Mouse (Mus musculus): Measurements from ENCODE around the gene Nfx1. TPM values are rescaled to one million over a fixed set of nuclear protein-coding genes. Genes with fewer than 3 reads are reported as not detected.
"Not testable (repeated sequence)": the region's sequence is repeated elsewhere in the genome, so short reads cannot be mapped to it uniquely, and the experiment has no call there.

Gene Nfx1
- 10 to 100 TPM; 96.3 to 97.4 TPM for total RNA-seq (2021)
- long read RNA-seq, experiment 1, full-length matches to known transcripts = 54 of 71 reads
- long read RNA-seq, experiment 1, partial matches to known transcripts = 8 of 71 reads
- long read RNA-seq, experiment 1, other reads (novel, unspliced or antisense) = 9 of 71 reads
- long read RNA-seq, experiment 2, full-length matches to known transcripts = 44 of 75 reads
- long read RNA-seq, experiment 2, partial matches to known transcripts = 26 of 75 reads
- long read RNA-seq, experiment 2, other reads (novel, unspliced or antisense) = 5 of 75 reads

DNA sequence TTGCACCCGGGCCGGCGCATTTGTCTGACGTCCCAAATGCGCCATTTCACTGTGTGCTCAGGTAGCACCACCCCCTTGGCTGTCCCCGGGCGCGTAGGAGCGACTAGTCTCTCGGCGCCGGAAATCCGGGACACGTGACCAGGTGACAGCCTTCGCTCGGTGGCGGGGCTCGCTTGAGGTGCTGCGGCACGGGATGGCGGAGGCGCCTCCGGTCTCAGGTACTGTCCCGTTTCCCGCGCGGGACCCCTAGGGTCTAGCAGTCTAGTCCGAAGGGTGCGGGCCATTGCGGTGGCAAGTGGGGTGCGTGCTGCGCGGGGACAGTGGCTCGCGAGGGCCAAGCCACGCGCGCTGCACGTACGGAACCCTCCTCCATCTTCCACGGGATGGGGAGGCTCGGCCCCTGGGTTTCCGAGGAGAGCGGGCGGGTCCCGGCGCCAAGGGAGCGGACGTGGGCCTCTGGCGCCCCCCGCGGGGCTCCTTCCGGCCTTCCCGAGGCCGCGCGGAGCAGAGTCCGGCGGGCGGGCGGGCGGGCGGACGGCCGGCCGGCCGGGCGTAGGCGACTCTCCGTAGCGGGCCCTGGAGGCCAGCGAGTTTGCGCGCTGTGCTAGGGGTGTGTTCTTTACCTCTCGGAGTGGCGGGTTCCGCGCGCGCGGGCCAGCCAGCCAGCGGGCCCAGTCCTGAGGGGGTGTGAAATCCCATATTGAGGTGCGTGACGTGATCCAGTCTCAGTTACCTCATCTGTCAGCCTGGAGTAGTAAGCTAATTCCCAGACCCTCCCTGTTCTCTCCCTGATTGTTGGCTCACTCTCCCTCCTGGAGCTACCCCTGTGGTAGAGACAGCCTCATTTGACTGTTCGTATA lies at the start of gene Nfx1:
TSS of gene Nfx1 (plus strand) at position 65 of the 860 bp plus-strand sequence.
- DNase-seq (ENCODE audit: low spot score in 2 of 2) = peak; percentile 90 to 95

DNA sequence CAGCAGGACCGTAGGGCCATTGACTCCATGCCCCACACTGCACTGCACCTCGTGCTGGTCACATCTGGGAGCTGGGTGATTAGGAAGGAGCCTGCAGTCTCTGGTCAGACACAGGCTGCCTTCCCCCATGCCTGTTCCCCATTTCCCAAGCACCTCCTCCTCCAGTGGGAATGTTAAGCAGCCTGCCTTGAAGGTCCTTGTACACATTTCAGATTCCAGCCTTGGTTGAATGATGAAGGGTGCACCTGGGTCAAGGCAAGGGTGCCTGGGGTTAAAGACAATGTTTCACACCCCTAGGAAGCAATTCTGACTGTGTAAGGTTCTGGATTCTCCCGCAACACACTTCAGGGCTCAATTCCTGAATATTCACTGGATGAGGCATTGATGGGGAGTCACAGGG lies 49.4 kb upstream of the Nfx1 start:
- no peak for DNase-seq (ENCODE audit: low spot score in 2 of 2)

DNA sequence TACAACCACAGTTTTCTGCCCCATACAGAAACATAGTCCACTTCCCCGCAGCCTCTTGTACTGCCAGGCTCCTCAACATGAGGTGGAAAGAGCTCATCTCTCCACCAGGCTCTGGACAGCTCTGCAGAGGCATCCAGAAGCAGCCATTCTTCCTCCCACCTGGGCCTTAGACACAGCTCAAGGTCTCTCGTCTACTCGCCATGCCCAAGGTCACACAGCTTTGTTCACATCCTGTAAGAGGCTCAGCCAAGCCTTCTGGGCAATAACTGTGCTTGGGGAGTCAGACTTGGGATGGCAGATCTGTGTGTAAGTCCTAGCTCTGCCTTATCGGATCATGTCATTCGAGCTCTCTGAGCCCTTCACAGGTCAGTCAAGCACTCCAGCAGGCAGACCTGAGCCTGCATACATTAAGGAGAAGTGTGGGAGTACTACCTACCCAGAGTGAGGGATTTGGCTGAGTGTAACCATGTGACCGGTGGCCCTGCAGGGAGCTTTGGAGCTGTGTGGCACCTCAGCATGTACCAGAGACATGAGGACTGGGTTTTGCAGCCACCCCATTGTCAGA lies 47.5 kb upstream of the Nfx1 start:
- DNase-seq (ENCODE audit: low spot score in 2 of 2) = no peak

DNA sequence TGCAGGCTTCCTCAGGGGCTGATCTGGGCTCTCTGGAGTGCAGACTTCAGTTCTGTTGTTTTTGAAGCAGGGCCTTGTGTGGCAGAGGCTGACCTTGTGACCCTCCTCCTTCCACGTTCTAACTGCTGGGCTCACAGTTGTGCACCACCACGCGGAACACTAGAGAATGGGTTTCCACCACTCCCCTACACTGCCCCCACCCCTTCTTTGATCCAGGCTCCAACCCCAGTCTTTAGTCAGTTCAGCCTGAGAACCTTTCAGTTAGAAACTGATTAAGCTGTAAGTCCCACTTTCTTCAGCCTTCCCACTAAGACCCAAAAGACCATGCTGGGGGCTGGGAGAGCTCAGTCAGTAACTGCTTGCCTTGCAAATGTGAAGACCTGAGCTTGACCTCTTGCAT lies 45.1 kb upstream of the Nfx1 start:
- DNase-seq (ENCODE audit: low spot score in 2 of 2) = no peak

DNA sequence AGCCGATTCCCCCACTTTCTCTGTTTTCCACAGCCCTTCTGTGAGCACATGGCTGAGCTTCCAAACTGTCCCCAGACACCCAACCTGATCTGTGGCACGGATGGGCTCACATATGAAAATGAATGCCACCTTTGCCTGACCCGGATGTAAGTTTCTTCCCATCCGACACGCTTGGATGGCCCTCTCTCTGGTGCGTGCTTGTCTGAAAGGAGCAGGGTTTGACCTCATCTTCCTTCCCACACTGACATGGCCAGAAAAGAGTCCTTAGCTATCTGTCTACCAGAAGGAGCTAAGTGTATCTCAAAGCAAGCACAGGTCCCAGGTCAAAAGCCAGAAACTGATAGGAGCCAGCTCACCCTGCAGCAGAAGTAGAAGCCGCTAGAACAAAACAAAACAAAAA lies 41.7 kb upstream of the Nfx1 start:
- no peak for DNase-seq (ENCODE audit: low spot score in 2 of 2)

DNA sequence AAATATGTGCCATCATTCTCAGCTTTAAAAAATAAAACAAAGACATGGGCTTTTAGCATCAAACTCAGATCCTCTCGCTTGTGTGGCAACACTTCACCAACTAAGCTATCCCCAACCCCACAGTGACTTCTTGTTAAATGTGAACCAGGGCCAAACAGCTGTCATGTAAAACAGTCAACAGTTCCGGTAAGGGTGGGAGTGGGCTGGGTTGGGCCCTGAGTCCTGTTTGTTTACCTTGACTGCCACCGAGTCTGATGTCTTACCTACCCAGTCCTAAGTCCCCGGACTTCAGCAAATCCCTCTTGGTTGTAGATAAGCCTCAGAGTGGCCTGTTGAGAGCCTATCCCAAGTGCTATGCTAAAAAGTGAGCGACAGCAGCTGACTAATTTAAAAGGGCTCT lies 37.0 kb upstream of the Nfx1 start:
- no peak for DNase-seq (ENCODE audit: low spot score in 2 of 2)

DNA sequence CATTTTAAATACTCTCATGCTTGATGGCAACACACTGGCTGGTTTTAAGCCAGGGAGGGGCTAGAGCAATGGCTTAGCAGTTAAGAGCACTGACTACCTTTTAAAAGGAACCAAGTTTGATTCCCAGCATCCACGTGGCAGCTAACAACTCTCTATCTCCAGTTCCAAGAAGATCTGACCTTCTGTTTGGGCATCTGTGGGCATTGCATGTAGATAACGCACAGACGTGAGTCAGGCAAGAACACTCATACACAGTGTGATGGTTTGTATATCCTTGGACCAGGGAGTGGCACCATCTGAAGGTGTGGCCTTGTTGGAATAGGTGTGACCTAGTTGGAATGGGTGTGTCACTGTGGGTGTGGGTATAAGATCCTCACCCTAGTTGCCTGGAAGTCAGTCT lies 36.3 kb upstream of the Nfx1 start:
- not testable (repeated sequence) for DNase-seq (ENCODE audit: low spot score in 2 of 2)

DNA sequence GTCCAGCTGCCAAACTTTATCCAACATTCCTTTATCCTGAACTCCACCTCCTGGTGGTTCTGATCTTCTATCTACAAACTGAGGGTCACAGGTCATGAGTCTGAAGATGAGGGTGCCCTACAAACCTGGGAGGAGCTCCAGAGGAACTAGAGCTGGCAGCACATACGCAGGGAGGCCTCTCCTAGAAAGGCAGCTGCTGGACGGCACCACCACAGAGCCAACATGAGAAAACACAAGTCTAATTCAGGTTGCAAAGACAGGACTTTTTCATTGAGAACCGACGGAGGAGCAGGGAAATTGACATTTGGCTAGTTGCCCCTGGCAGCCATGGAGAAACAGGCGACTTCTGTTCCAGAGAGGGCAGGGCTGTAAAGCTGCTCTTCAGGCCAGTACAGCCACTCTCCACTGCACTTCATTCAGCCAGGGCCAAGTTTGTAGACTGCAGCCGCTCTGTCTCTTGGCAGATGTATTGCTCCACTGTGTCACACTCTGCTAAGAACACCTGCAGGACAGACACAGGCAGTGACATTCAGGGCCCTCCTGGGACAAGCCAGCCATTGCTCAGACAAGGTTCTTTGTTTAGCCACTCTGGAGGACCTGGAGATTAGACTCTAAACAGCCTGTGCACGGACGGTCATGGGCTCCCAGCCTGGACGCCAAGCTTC lies 34.4 kb upstream of the Nfx1 start:
- peak in 1 of 2 experiments; percentile 28 for DNase-seq (ENCODE audit: low spot score in 2 of 2)

DNA sequence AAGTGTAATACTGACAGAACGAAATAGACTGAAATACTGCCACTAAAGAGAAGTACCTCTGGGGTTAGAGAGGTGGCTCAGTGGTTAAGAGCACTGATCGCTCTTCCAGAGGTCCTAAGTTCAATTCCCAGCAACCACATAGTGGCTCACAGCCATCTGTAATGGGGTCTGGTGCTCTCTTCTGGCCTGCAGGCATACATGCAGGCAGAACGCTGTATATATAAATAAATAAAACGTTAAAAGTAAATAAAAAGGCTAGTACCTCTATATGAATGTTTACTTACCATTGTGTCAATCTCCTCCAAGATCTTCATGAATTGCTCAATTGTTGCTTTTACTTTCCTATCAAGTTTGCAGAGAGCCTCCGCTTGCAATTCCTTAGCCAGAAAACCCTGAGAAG lies 31.9 kb upstream of the Nfx1 start:
- DNase-seq (ENCODE audit: low spot score in 2 of 2) = no peak

DNA sequence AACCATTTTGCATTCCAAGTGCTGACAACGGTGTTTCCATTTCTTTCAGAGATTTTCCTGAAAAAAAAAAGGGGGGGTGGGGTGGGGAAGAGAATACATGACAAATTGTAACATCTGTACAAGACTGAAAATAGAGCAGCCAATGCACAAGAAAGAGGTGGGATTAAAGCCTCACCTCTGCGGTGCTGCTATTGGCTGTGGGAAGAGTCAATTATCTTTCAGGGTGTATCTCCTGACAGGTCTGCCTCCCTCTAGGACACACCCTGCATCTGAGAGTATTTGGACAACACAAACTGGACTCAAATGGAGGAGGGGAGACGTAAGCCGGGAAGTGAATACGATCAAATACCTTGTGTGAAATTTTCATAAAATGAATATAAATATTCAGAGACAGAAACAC lies 27.1 kb upstream of the Nfx1 start:
- no peak for DNase-seq (ENCODE audit: low spot score in 2 of 2)

DNA sequence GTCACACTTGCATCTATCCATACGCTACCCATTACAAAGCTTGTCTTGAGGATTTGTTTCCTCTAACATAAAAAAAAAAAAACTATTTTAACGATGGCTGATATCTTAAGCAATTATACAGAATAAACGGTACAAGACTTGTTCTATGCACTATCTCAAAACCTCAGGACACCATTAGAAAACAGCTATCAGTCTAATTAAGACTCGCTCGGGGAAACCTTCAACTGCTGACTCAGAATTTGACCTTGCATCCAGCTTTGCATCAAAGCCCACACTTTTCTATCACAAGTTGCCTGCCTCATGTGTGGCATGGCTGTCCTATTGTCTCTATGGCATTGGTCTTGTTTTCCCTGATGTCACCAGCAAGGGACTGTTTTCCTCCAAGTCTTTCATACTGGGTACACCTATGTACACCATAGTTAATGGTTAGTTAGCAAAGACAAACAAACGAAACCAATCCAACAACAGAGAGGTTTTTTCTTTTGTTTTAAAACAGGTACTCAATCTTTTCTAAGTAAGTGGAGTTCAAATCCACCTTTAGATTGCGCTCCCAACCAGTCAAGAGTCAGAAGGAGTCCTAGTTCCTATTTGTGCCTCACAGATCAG lies 24.1 kb upstream of the Nfx1 start:
- DNase-seq (ENCODE audit: low spot score in 2 of 2) = no peak

DNA sequence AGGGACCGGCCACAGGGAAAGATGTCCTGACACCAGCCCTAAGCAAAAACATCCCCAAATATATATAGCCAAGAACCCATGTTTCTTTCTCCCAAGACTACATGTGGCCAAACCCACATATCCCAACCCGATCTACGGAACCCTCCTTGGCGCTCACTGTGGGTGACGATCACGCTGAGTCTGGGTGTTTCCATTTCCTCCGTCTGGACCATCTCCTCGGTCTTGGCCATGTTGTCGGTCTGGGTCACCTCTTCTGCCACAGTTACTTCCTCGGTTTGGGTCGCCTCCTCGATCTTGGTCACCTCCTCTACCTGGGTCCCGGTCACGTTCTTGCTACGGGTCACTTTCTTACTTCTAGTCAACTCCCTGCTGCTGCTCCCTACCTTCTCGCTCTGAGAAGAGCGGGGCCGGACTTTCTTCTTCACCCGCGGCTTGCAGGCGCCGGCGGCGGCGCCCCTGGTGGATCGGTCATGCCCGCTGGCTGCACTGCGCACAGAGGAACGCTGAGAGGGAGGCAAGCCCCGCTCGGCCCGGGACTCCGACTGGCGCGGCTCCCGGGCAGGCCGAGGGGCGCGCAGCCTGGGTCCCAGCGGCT lies 23.0 kb upstream of the Nfx1 start:
- no peak for DNase-seq (ENCODE audit: low spot score in 2 of 2)

DNA sequence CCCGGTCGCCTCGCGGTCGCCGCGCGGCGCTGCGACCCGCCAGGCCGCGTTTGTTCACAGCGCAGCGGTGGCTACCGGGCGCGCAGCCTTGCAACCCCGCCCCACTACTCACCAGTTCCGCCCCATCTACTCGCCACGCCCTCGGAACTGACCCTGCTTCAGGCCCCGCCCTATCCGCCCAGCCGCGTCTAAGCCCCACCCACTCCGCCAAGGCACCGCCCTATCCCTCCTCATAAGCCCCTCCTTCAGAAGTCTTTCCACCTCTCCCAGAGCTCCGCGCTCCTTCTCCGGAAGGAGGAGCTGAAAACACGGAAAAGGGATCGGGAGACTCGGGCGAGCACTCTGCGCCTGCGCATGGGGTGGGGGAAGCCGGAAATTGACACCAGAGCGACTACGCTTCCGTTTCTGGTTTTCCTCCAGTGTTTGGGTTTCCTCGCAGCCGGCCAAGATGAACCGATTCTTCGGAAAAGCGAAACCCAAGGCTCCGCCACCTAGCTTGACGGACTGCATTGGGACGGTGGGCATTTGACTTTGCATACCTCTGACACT lies 22.5 kb upstream of the Nfx1 start, which contains the start of the genes Bag1 and Chmp5:
TSS of gene Bag1 (minus strand) at position 135 of the 549 bp plus-strand sequence.
TSS of gene Chmp5 (plus strand) at position 248 of the 549 bp plus-strand sequence.
- DNase-seq (ENCODE audit: low spot score in 2 of 2) = peak; percentile 98 to 99

DNA sequence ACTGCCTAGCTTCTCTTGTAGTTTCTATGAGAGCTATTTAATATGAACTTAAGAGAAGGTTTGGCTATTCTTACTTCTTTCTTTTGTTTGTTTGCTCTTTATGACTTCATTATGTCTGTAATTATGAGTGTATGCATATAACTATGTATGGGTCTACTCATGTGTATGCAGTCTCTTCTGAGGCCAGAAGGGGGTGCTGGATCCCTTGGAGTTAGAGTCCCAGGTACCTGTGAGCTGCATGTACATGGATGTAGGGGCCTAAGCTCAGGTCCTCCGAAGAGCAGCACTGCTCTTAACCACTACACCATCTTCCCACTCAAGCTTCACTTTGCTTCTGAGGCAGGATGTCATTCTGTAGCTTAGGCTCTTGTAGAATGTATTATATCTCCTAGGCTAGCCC lies 17.2 kb upstream of the Nfx1 start:
- no peak for DNase-seq (ENCODE audit: low spot score in 2 of 2)

DNA sequence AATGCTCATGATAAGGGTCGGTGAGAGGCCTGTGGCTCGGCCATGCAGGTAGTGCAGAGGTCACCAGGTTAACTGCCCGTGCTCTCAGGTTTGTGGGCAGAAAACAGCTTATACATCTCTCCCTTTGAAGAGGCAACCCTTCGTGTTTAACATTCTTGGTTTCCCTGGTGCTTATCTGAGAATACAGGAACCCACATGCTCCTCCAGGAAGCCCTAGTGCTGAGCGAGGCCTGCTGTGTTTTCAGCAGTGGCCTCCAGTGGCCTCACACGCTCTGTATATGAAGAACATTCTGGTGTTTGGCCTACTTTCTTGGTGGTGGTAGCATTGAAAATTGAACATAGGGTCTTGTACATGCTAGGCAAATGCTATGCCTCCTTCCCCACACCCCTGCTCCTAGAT lies 14.8 kb upstream of the Nfx1 start:
- DNase-seq (ENCODE audit: low spot score in 2 of 2) = no peak

DNA sequence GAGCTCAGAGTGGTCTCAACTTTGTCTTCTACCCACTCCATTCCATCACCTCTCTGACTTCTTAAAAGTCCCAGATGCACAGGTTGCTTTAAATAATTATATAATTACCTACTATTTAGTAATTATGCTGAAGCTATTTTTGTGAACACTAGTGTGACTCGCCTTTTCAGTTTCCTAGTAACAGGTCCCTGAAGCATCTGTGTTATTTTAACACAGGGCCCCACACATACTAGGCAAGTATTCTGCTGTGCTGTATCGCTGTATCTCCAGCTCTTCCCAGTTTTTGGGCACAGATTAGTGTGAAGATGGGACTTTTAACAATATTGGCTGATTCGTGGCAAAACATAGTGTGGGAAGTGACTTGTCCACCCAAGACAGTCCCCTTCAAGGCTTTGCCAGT lies 7.2 kb upstream of the Nfx1 start:
- DNase-seq (ENCODE audit: low spot score in 2 of 2) = no peak

DNA sequence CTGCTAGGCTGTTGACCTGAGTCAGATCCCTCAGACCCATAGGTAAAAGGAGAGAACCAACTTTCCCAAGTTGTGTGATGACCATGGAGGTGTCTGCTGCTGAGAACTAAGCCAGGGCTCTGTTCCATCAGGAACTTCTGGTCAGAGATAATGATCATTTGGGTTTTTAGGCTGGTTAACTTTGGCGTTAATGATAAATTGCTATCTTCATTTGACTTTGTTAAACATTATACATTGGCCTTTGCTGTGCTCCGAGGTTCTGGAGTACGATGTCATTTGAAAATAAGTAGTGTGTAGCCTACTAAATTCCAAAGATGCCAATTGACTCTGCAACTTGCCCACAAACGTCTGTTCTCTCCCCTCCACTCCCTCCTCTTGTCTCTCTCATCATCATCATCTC lies 1.5 kb upstream of the Nfx1 start:
- DNase-seq (ENCODE audit: low spot score in 2 of 2) = no peak

DNA sequence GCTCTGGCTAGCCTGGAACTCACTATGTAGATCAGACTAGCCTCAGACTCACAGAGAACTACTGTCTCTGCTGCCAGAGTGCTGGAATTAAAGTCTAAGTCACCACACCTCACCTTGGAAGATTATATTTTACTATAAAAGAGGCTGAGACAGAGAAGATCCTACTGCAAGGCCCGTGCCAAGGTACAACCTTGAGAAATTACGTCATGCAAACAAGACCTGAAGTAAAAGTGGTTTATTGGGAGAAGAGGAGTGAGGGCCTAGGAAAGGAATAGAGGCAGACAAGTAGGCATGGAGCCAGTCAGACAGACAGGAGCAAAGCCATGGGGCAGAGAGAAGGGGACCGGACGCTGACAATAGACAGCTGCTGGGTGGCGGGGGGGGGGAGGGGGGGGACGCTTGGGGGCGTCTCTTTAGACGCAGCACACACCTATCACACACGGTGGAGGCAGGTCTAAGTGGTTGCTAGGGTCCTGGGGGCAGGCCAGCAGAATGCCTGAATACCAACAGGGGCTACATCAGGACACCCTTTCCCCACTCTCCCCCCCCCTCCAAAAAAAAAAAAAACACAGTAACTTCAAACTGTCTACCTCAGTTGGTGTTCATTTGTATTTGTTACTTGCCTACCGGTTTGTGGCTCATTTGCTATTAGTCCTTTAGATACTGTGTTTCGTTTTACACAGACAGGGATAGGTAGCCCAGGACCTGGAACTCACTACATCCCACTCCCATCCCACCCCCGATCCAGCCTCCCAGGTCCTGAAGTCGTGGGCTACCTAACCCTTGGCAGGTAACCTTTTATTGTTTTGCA lies 720 bp upstream of the Nfx1 start:
- DNase-seq (ENCODE audit: low spot score in 2 of 2) = no peak

DNA sequence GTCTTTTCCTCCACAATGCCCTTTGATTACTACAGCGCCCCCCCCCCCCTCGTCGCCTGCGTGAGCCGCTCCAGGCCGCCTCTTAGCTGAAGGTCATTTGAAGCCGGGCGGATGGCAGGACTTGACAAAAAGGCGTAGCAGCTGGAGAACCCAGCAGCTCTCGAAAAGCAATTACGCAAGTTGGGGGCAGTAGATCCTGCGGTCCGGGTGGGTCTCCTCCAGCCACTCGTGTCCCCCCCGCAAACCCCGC lies 189 bp upstream of the Nfx1 start:
- DNase-seq (ENCODE audit: low spot score in 2 of 2) = no peak

DNA sequence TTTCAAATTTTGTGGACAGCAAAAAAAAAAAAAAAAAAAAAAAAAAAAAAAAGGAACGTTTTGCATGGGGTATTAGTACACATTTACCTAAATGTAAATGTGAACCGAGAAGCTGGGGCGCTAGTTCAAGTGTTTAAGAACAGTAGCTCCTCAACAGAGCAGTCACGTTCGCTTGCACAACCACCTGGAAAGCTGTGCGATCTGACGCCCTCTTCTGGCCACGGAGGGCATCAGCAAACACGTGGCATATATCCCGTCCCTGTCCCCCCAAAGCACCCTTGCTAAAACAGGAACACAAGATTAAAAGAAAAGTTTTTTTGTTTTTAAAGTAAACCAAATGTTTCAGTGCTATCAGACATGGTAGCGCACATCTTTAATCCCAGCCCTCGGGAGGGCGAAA lies 1.0 kb downstream of the Nfx1 start:
- DNase-seq (ENCODE audit: low spot score in 2 of 2) = peak in 1 of 2 experiments; percentile 32
